Mouse (Mus musculus) forebrain, embryonic 11.5 days (tissue): ENCODE measurements around the gene Slamf7. TPM values are rescaled to one million over a fixed set of nuclear protein-coding genes. Genes with fewer than 3 reads are reported as not detected.

ENCODE experiments used
- ATAC-seq: fragments of 200-750 bp; cut with Nextera tagmentation; replicated peaks from 2 replicates; pipeline ENCODE4 v1.8.0; 2017; ENCODE audit warnings: moderate TSS enrichment; ENCODE audit not compliant: low FRiP score
- DNase-seq: peaks from one replicate; pipeline ENCODE4 v3.0.0-alpha.2; 2017; ENCODE audit warnings: low spot score
- H3K27ac ChIP-seq: fragments of 300-500 bp; sonication (generic); 2 replicates; pipeline ENCODE4 v1.5.1; 2014; ENCODE audit warnings: low read depth, low read length
- H3K27me3 ChIP-seq: fragments of 300-500 bp; sonication (generic); 2 replicates; pipeline ENCODE4 v1.6.1; 2014; ENCODE audit warnings: mild to moderate bottlenecking, low read length, mixed read lengths; ENCODE audit not compliant: control insufficient read depth, insufficient read depth
- H3K36me3 ChIP-seq: fragments of 300-500 bp; sonication (generic); 2 replicates; pipeline ENCODE4 v1.6.1; 2014; ENCODE audit warnings: mild to moderate bottlenecking, low read length, moderate library complexity, mixed read lengths; ENCODE audit not compliant: control insufficient read depth, insufficient read depth
- H3K4me1 ChIP-seq: fragments of 300-500 bp; sonication (generic); replicated peaks from 2 replicates; pipeline ENCODE4 v1.6.1; 2014; ENCODE audit warnings: low read length, mixed read lengths; ENCODE audit not compliant: control insufficient read depth, insufficient read depth
- H3K4me2 ChIP-seq: fragments of 300-500 bp; sonication (generic); 2 replicates; pipeline ENCODE4 v1.6.1; 2014; ENCODE audit warnings: low read depth, mild to moderate bottlenecking, low read length, moderate library complexity, mixed read lengths; ENCODE audit not compliant: severe bottlenecking
- H3K4me3 ChIP-seq: fragments of 300-500 bp; sonication (generic); 2 replicates; pipeline ENCODE4 v1.5.1; 2014; ENCODE audit warnings: low read depth, low read length
- H3K9ac ChIP-seq: fragments of 300-500 bp; sonication (generic); 2 replicates; pipeline ENCODE4 v1.6.1; 2014; ENCODE audit warnings: low read length
- H3K9me3 ChIP-seq: fragments of 300-500 bp; sonication (generic); 2 replicates; pipeline ENCODE4 v1.6.1; 2016; ENCODE audit warnings: low read length, mixed read lengths; ENCODE audit not compliant: control insufficient read depth
- WGBS: fragments of 180-500 bp; shearing (Covaris S2); extraction: QIAGEN DNeasy Blood & Tissue Kit; methylation state at CpG from one replicate; pipeline ENCODE4 v1.1.7; 2014; 5-methylcytosine and 5-hydroxymethylcytosine counted together
- polyA plus RNA-seq: library from polyadenylated mRNA; unstranded; fragments of >200 nt; fragmentation: Nextera tagmentation; extraction: Ambion mirVana; gene quantifications from 2 replicates; pipeline ENCODE4 v1.2.1, GENCODE M21; 2014

The Slamf7 gene
- polyA plus RNA-seq, 1 experiment from 2014 or later, result not detected

DNA sequence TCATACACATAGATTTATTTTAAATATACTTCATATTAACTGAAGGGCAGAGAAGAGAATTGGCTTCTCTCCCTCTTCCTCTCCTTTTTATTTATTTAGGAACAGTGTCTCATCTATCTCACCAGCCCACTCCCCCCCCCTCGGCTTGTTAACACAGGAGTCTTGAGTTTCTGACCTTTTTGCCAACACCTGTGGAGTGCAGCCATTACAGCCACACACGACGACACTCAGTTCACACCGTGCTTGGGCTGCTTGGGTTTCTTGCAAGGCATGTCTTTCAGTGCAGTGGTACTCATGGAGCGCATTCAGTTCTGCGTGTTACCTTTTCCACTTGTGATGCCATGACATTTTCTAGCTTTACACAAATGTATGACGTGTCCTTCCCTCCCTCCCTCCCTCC, 22.8 kb downstream of the Slamf7 start:
- H3K4me1 ChIP-seq, result no peaks in the 10 kb centered on the region
- H3K9me3 ChIP-seq, result no peaks in the 10 kb centered on the region
- H3K36me3 ChIP-seq, result no peaks in the 10 kb centered on the region
- H3K27me3 ChIP-seq, result no peaks in the 10 kb centered on the region
- DNase-seq, result no peak
- no peak overlapping the region for H3K4me2 ChIP-seq
- no peak overlapping the region for H3K9ac ChIP-seq
- ATAC-seq, result no peak
- no peak overlapping the region for H3K4me3 ChIP-seq
- no peak overlapping the region for H3K27ac ChIP-seq
- 90% methylated on average over 7 of the region's 7 CpGs for WGBS

DNA sequence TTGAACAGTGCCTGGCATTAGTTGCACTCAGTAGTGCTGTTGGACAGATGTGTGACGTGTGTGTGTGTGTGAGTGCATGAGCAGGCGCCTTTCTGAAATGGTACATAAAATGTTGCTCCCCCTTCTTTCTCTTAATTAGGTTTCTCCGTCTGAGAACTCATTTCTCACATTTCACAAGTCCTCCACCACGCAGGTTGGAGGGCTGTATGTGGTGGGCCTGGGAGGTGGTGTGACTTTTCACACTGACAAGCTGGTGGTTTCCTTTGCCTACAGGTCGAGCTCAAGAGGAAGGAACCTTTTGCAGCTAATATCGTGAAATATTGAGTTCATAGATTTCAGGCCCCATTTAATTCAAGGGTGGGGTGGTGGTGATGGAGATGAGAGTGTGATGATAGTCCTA, 23.7 kb downstream of the Slamf7 start:
- Histone ChIP-seq H3K4me3 (no peak overlapping the region), H3K27ac (no peak overlapping the region), H3K27me3 (no peaks in the 10 kb centered on the region), H3K4me2 (no peak overlapping the region), H3K9me3 (no peaks in the 10 kb centered on the region), H3K4me1 (no peaks in the 10 kb centered on the region), H3K36me3 (no peaks in the 10 kb centered on the region), H3K9ac (no peak overlapping the region)
- no peak for DNase-seq
- 87% methylated on average over 6 of the region's 6 CpGs for WGBS
- no peak for ATAC-seq

DNA sequence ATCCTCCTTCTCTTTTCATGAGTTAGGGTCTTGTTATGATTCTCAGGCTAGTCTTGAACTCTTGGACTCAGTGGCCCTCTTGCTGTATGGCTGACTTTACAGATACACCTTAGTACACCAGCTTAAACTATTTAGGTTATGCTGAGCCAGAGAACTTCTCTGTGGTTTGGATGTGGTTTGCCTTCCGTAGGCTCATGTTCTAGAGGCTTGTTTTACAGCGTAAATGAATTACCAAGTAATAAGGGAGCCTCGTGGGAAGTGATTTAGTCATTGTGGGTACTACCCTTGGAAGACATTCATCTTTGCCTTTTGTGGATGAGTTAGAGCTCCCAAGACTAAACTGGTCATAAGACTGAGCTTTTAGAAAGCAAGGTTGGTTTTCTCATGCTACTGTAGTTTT, 25.0 kb downstream of the Slamf7 start:
- WGBS, result 89% methylated on average over 3 of the region's 3 CpGs
- no peak overlapping the region for H3K27ac ChIP-seq
- ATAC-seq (no peak), DNase-seq (no peak)
- H3K4me2 ChIP-seq, result no peak overlapping the region
- no peaks in the 10 kb centered on the region for H3K9me3 ChIP-seq
- H3K9ac ChIP-seq, result no peak overlapping the region
- H3K27me3 ChIP-seq, result no peaks in the 10 kb centered on the region
- H3K4me3 ChIP-seq, result no peak overlapping the region
- H3K4me1 ChIP-seq, result no peaks in the 10 kb centered on the region
- H3K36me3 ChIP-seq, result no peaks in the 10 kb centered on the region

DNA sequence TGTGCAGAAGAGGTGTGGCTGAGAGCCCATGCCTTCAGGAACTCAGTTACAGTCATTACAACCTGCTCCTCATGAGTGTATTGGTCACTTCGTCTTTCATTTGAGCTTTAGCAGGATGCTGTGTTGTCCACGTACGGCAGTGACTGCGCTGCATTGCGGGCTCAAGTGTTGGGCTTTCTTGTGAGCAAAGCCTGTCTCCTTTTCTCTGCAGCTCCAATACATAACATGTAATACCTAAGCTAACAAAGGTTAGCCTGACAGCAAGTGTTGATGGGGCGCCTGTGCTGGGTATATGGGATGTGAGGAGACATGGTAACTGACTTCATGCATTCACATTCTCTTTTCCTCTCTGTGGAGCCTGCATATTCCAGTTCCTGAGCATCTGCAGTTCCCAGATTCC, 32.7 kb downstream of the Slamf7 start:
- H3K4me3 ChIP-seq, result no peak overlapping the region
- H3K4me2 ChIP-seq, result no peak overlapping the region
- 89% methylated on average over 6 of the region's 6 CpGs for WGBS
- H3K9me3 ChIP-seq, result no peaks in the 10 kb centered on the region
- DNase-seq (no peak), ATAC-seq (no peak)
- H3K4me1 ChIP-seq, result no peaks in the 10 kb centered on the region
- H3K27ac ChIP-seq, result no peak overlapping the region
- H3K27me3 ChIP-seq, result no peaks in the 10 kb centered on the region
- H3K9ac ChIP-seq, result no peak overlapping the region
- H3K36me3 ChIP-seq, result no peaks in the 10 kb centered on the region

DNA sequence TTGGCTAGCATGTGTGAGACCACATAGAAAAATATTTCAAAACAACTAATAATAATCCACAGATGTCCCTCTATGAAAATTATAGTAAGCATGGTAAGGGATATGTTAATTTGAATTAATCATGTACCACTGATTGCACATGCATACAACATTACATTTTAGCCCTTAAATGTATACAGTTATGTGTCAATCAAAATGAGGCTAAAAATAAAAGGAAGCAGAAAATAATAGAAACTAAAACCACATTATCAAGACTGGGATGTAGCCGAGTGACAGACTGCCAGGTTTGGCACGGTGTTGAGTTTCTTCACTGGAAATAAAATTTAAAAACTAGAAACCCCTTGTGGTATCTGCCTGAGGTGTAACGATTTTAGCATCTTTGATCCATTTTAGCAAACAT, 33.2 kb downstream of the Slamf7 start:
- Histone ChIP-seq H3K27ac (no peak overlapping the region), H3K27me3 (no peaks in the 10 kb centered on the region), H3K4me3 (no peak overlapping the region), H3K9ac (no peak overlapping the region), H3K36me3 (no peaks in the 10 kb centered on the region), H3K4me1 (no peaks in the 10 kb centered on the region), H3K4me2 (no peak overlapping the region), H3K9me3 (no peaks in the 10 kb centered on the region)
- WGBS, result 96% methylated on average over 3 of the region's 3 CpGs
- no peak for DNase-seq
- ATAC-seq, result no peak

DNA sequence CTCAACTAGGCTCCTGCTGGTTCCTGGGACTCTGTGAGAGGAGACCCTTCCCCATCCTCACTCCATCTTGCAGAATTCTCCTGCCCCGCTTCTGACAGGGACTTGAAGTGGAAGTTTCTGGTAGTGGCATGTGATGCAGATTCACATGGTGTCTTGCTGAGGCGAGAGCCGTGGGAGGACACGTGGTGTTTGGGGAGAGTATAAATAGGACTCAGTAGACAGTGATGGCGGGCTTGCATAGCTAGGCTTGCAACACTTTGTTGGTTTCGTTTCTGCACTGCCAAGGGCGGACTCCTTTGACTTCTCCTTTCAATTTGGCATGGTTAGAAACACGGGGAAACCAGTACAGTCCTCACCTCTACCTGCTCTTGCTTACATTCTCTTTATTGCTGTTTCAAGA, 33.8 kb downstream of the Slamf7 start:
- H3K27ac ChIP-seq, result no peak overlapping the region
- ATAC-seq, result no peak
- H3K4me2 ChIP-seq, result no peak overlapping the region
- no peaks in the 10 kb centered on the region for H3K4me1 ChIP-seq
- DNase-seq, result no peak
- 85% methylated on average over 8 of the region's 8 CpGs for WGBS
- no peak overlapping the region for H3K9ac ChIP-seq
- H3K4me3 ChIP-seq, result no peak overlapping the region
- H3K36me3 ChIP-seq, result no peaks in the 10 kb centered on the region
- H3K9me3 ChIP-seq, result no peaks in the 10 kb centered on the region
- H3K27me3 ChIP-seq, result no peaks in the 10 kb centered on the region

DNA sequence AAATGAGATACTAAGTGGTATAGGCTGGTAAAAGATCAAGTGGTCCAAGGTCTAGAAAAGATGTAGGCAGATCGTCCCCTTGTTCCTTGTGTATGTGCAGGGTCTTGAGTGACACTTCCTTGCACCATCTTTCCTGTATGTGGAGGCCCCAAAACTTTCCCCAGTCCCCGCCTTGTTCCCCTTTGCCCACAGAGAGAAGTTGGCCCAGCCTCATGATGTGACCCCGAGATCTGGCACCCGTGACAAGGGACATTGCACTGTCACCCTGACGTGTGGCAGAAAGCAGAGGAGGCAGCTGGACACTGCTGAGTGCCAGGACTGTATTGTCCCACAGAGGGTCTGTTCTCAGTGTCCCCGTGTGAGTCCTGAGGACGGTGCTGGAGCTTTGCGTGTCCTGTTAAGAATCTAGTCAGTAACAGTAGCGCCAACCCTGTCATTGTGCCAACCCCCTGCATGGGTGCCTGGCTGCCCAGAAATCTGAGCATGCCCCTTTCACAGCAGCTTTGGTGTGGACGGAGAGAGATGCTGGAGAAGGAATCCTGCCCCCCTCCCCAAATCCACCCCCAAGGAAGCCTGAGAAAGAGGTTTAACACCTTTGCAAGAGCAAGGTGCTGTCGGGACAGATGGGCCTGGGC, 35.8 kb downstream of the Slamf7 start:
- Histone ChIP-seq H3K36me3 (no peaks in the 10 kb centered on the region), H3K9ac (no peak overlapping the region), H3K27me3 (no peaks in the 10 kb centered on the region), H3K4me2 (no peak overlapping the region), H3K4me1 (no peaks in the 10 kb centered on the region), H3K27ac (no peak overlapping the region), H3K9me3 (no peaks in the 10 kb centered on the region), H3K4me3 (no peak overlapping the region)
- ATAC-seq, result no peak
- WGBS, result 86% methylated on average over 11 of the region's 11 CpGs
- DNase-seq, result no peak

DNA sequence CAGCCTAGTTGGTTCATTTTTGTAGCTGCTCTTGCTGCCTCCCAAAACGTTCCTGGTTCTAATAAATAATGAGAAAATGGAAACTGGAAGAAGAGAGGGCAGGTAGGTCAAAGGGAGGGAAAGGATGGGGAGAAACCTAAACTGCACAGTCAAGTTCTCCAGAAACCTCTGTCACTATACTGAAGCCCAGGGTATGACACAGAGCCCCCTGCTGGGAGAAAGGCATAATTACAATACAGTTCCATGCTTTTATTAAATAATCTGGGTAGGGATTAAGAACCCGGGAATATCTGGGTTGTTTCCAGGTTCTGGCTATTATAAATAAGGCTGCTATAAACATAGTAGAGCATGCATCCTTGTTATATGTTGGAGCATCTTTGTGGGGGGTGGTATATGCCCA, 38.9 kb downstream of the Slamf7 start:
- H3K4me3 ChIP-seq, result no peak overlapping the region
- no peaks in the 10 kb centered on the region for H3K9me3 ChIP-seq
- no peaks in the 10 kb centered on the region for H3K27me3 ChIP-seq
- H3K4me1 ChIP-seq, result no peaks in the 10 kb centered on the region
- no peaks in the 10 kb centered on the region for H3K36me3 ChIP-seq
- no peak overlapping the region for H3K4me2 ChIP-seq
- no peak overlapping the region for H3K9ac ChIP-seq
- 59% methylated on average over 2 of the region's 2 CpGs for WGBS
- no peak for ATAC-seq
- no peak for DNase-seq
- H3K27ac ChIP-seq, result no peak overlapping the region

DNA sequence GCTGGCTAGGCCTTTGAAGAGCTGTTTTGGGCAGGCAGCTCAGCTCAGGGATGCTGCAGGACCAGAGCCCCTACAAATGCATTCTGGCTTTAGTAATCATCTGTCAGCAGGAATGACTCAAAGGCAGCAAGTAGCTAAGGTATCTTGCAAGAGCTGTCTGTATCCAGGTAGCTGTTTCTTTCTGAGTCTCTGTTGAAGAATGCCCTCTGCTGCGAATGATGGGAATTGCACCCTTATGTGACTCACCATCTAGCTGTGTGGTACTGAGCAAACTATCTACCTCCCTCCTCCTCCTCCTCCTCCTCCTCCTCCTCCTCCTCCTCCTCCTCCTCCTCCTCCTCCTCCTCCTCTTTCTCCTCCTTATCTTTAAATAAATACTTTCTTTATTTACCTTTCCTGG, 42.1 kb downstream of the Slamf7 start:
- DNase-seq (no peak), ATAC-seq (no peak)
- 26% methylated on average over 1 of the region's 1 CpGs for WGBS

More for the DNA sequence above, 42.1 kb downstream of the Slamf7 start:
- Histone ChIP-seq H3K36me3 (no peaks in the 10 kb centered on the region), H3K27ac (no peak overlapping the region), H3K27me3 (no peaks in the 10 kb centered on the region), H3K4me1 (no peaks in the 10 kb centered on the region), H3K4me2 (no peak overlapping the region), H3K9me3 (no peaks in the 10 kb centered on the region), H3K4me3 (no peak overlapping the region), H3K9ac (no peak overlapping the region)
